Mouse (Mus musculus): ENCODE data around the gene Apbb2.

DNA sequence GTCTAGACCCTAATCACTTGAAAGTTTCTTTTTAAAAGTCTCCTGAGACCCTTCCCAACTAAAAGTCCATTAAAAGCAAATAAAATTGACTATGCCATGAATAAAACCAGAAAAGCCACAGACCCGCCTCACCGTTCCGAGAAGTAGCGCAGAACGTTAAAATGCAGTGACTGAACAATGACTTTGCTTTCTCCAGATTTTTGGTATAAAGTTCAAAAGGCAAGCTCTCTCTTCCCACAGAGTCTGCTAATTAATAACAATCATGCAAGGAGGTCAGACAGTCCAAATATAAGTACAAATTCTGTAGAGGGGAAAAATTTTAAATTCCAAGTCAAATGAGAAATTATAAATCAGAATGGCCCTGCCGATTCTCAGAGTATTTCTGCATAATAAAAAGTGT is 103.9 kb downstream of the Apbb2 start:
- no peak for TF ChIP-seq CTCF (conservative IDR thresholded peaks at IDR 0.05; ENCODE audit: insufficient read depth, insufficient read length, low read depth, low read length)
- no peak for TF ChIP-seq POLR2A (IDR thresholded peaks at IDR 0.05; ENCODE audit: low read depth, low read length)

Data from kidney, adult 2 months (tissue).